31 mouse cellular contexts compared by ENCODE assay signal in the genomic region with DNA sequence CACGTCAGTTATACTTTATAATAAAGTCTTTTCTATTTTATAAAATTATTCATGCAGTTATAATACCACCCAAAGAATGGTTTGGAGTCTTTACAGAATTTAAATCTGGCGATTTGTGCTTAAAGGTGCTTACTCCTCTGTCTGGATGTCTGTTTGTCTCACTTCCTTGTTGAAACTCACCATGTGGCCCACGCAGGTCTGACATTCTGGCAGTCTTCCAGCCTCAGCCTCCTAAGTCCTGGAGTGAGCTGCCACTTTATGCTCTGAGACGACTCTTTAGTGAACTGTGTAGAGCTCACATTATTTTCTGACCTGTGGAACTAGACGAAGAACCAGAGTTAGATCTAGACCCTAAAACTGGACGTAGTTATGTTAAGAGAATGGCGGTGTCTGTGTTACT. TPM values are rescaled to one million over a fixed set of nuclear protein-coding genes. Genes with fewer than 3 reads are reported as not detected.
DNase-seq lines count a peak whose midpoint lies in the region; ATAC-seq and TF ChIP-seq lines count a peak whose summit lies in the region.
"Had no signal": no experiment of that assay in that cellular context is flagged by ENCODE, and none has a peak within 500 bp of the region (broad histone marks: within the 10 kb centered on the region; RNA-seq: fewer than 3 reads in every experiment).

No protein-coding gene starts in this region.

- H3K4me1 ChIP-seq in lung, postnatal 0 days (ENCODE audit: insufficient read depth, low read depth, low read length) = no peaks in the 10 kb centered on the region
- H3K4me1 ChIP-seq in MEL (ENCODE audit: control insufficient read depth in 1 of 2, insufficient read depth in 2 of 2, low read length in 2 of 2) = no peaks in the 10 kb centered on the region
- H3K4me1 ChIP-seq: embryonic facial prominence, embryonic 13.5 days; forebrain, embryonic 15.5 days; heart, embryonic 10.5 days; hindbrain, embryonic 15.5 days; intestine, embryonic 15.5 days; kidney, embryonic 15.5 days; limb, embryonic 15.5 days had no signal

- no peak for TF ChIP-seq RAD21 in MEL (IDR thresholded peaks at IDR 0.05; ENCODE audit: low read depth, low read length)

- H3K27me3 ChIP-seq in lung, postnatal 0 days (replicated peaks; ENCODE audit: insufficient read depth, low read length) = no peaks in the 10 kb centered on the region
- peaks cover 1% of the 10 kb centered on the region in 2 experiments; a peak in 2 of 4 replicates for H3K27me3 ChIP-seq in MEL (ENCODE audit: control insufficient read depth in 1 of 2, insufficient read depth in 2 of 2, low read length in 2 of 2)
- H3K27me3 ChIP-seq: embryonic facial prominence, embryonic 13.5 days; forebrain, embryonic 15.5 days; hindbrain, embryonic 15.5 days; intestine, embryonic 15.5 days; kidney, embryonic 15.5 days; limb, embryonic 15.5 days had no signal

- H3K27ac ChIP-seq in lung, postnatal 0 days (ENCODE audit: low read length) = no peak overlapping the region
- no peak overlapping the region for H3K27ac ChIP-seq in MEL (ENCODE audit: control insufficient read depth, low read depth, low read length)
- H3K27ac ChIP-seq: embryonic facial prominence, embryonic 13.5 days; forebrain, embryonic 15.5 days; heart, embryonic 10.5 days; hindbrain, embryonic 15.5 days; intestine, embryonic 15.5 days; kidney, embryonic 15.5 days; limb, embryonic 15.5 days had no signal

- no peak overlapping the region for H3K9ac ChIP-seq in lung, postnatal 0 days (replicated peaks; ENCODE audit: low read depth)
- H3K9ac ChIP-seq in MEL (ENCODE audit: control insufficient read depth, low read depth, low read length, poor library complexity, severe bottlenecking) = no peak overlapping the region
- H3K9ac ChIP-seq: embryonic facial prominence, embryonic 13.5 days; forebrain, embryonic 15.5 days; hindbrain, embryonic 15.5 days; intestine, embryonic 15.5 days; kidney, embryonic 15.5 days; limb, embryonic 15.5 days had no signal

- no peak overlapping the region for H3K4me3 ChIP-seq in lung, postnatal 0 days (ENCODE audit: low read depth, low read length)
- H3K4me3 ChIP-seq in MEL (ENCODE audit: control insufficient read depth in 1 of 2, insufficient read depth in 1 of 2, low read depth in 2 of 2, low read length in 2 of 2) = no peak overlapping the region
- H3K4me3 ChIP-seq: embryonic facial prominence, embryonic 13.5 days; forebrain, embryonic 15.5 days; heart, embryonic 10.5 days; hindbrain, embryonic 15.5 days; intestine, embryonic 15.5 days; kidney, embryonic 15.5 days; limb, embryonic 15.5 days had no signal

- 41% methylated on average over 7 of the region's 7 CpGs for WGBS in lung, postnatal 0 days

- ATAC-seq in lung, postnatal 0 days = no peak
- ATAC-seq: forebrain, embryonic 15.5 days; intestine, embryonic 15.5 days; midbrain, embryonic 16.5 days; Patski had no signal

- DNase-seq in heart, adult 11 months = peak; percentile 43
- DNase-seq in heart, adult 8-10 months (ENCODE audit: low spot score) = no peak
- DNase-seq in lung, postnatal 0 days (ENCODE audit: low spot score) = peak; percentile 44
- no peak for DNase-seq in lung, postnatal 25 days (ENCODE audit: low spot score)
- DNase-seq in MEL (ENCODE audit: low read depth, low spot score) = peak; percentile 5
- peak; percentile 23 for DNase-seq in lung, postnatal 36 days
- no peak for DNase-seq in adrenal gland, adult 8-10 months
- DNase-seq: adrenal gland, postnatal 10 days; gastrocnemius, postnatal 36 days; layer of hippocampus, postnatal 36 days; right cerebral cortex, postnatal 14 days; spleen, adult 18-20 months; thymus, adult 2 months had no signal

- no peaks in the 10 kb centered on the region for H3K9me3 ChIP-seq in lung, postnatal 0 days (ENCODE audit: low read length)
- no peaks in the 10 kb centered on the region for H3K9me3 ChIP-seq in MEL (replicated peaks; ENCODE audit: insufficient read depth, low read length)
- H3K9me3 ChIP-seq: embryonic facial prominence, embryonic 13.5 days; forebrain, embryonic 15.5 days; heart, embryonic 10.5 days; hindbrain, embryonic 15.5 days; intestine, embryonic 15.5 days; kidney, embryonic 15.5 days; limb, embryonic 15.5 days had no signal

- H3K79me2 ChIP-seq in MEL (ENCODE audit: control insufficient read depth, insufficient read depth, low read length, poor library complexity) = no peaks in the 10 kb centered on the region

- no peak for TF ChIP-seq CTCF in lung, postnatal 0 days (IDR thresholded peaks at IDR 0.05)
- TF ChIP-seq CTCF in MEL (IDR thresholded peaks at IDR 0.05 in 2 of 3, conservative IDR thresholded peaks at IDR 0.05 in 1 of 3; ENCODE audit: control insufficient read depth in 1 of 3, insufficient read depth in 1 of 3, low read depth in 2 of 3, low read length in 3 of 3, poor library complexity in 1 of 3, severe bottlenecking in 1 of 3) = no peak

- TF ChIP-seq EP300 in lung, postnatal 0 days (IDR thresholded peaks at IDR 0.05) = no peak
- TF ChIP-seq EP300 in MEL (IDR thresholded peaks at IDR 0.05; ENCODE audit: low read depth in 1 of 2, low read length in 2 of 2) = no peak

- H3K4me2 ChIP-seq in lung, postnatal 0 days (replicated peaks; ENCODE audit: low read depth, low read length) = no peak overlapping the region
- H3K4me2 ChIP-seq: embryonic facial prominence, embryonic 13.5 days; forebrain, embryonic 15.5 days; hindbrain, embryonic 15.5 days; intestine, embryonic 15.5 days; kidney, embryonic 15.5 days; limb, embryonic 15.5 days had no signal

- no peaks in the 10 kb centered on the region for H3K36me3 ChIP-seq in lung, postnatal 0 days (ENCODE audit: insufficient read depth, low read length)
- H3K36me3 ChIP-seq in MEL (ENCODE audit: control insufficient read depth in 1 of 2, insufficient read depth in 2 of 2, low read length in 2 of 2) = no peaks in the 10 kb centered on the region
- H3K36me3 ChIP-seq: embryonic facial prominence, embryonic 13.5 days; forebrain, embryonic 15.5 days; heart, embryonic 10.5 days; hindbrain, embryonic 15.5 days; intestine, embryonic 15.5 days; kidney, embryonic 15.5 days; limb, embryonic 15.5 days had no signal

- TF ChIP-seq POLR2A in MEL (IDR thresholded peaks at IDR 0.05; ENCODE audit: control insufficient read depth in 1 of 2, insufficient read depth in 1 of 2, low read depth in 1 of 2, low read length in 2 of 2, poor library complexity in 1 of 2) = no peak

TF ChIP-seq in MEL, 35 proteins besides CTCF, POLR2A, EP300 and RAD21:
- no peak for TF ChIP-seq USF1 (IDR thresholded peaks at IDR 0.05; ENCODE audit: low read depth, low read length)
- TF ChIP-seq MYB (IDR thresholded peaks at IDR 0.05; ENCODE audit: low read depth, low read length) = no peak
- no peak for TF ChIP-seq NELFE (IDR thresholded peaks at IDR 0.05; ENCODE audit: low read depth, low read length)
- TF ChIP-seq TCF12 (IDR thresholded peaks at IDR 0.05; ENCODE audit: low read depth, low read length) = no peak
- TF ChIP-seq CHD1 (IDR thresholded peaks at IDR 0.05; ENCODE audit: low read depth, low read length) = no peak
- no peak for TF ChIP-seq MEF2A (IDR thresholded peaks at IDR 0.05; ENCODE audit: extremely low read depth, insufficient replicate concordance, low read depth, low read length, poor library complexity, severe bottlenecking)
- TF ChIP-seq ZKSCAN1 (IDR thresholded peaks at IDR 0.05; ENCODE audit: low read depth, low read length) = no peak
- TF ChIP-seq MAX (IDR thresholded peaks at IDR 0.05; ENCODE audit: low read length) = no peak
- no peak for TF ChIP-seq ZNF384 (IDR thresholded peaks at IDR 0.05; ENCODE audit: low read depth, low read length)
- no peak for TF ChIP-seq SMC3 (IDR thresholded peaks at IDR 0.05; ENCODE audit: low read depth, low read length)

RNA-seq across cellular contexts. Expression of gene Taar3, which starts 1.3 kb away (rescaled TPM):
- total RNA-seq in heart, adult 8-10 months (2022) = not detected
- not detected in 2 replicates for polyA plus RNA-seq in lung, postnatal 0 days (2015; fragmentation: Nextera tagmentation; extraction: Ambion mirVana)
- total RNA-seq in MEL (2012; rRNA removed) = not detected in 2 replicates
- polyA plus RNA-seq in MEL (2012; ENCODE audit: insufficient read depth in 1 of 2, insufficient read length in 2 of 2, low read depth in 1 of 2, low replicate concordance in 2 of 2, missing spikeins in 1 of 2) = not detected
- not detected for total RNA-seq in adrenal gland, adult 8-10 months (2022)
- total RNA-seq: adrenal gland, postnatal 10 days; gastrocnemius, postnatal 36 days; heart, postnatal 25 days; layer of hippocampus, adult 18-20 months; layer of hippocampus, postnatal 36 days; left cerebral cortex, postnatal 14 days; megakaryocyte, adult 5-6 weeks; neutrophil, adult 5-6 weeks had no signal
- polyA plus RNA-seq: cerebellum, adult 2 months; embryonic facial prominence, embryonic 13.5 days; forebrain, embryonic 15.5 days; heart, embryonic 10.5 days; hindbrain, embryonic 15.5 days; intestine, embryonic 15.5 days; kidney, embryonic 15.5 days; limb, embryonic 15.5 days; liver, embryonic 16.5 days; midbrain, embryonic 16.5 days; Patski; stomach, embryonic 14.5 days; thymus, adult 2 months; urinary bladder, adult 2 months had no signal

RNA-seq across cellular contexts. Expression of gene Taar2, which starts 9.7 kb away (rescaled TPM):
- not detected for total RNA-seq in heart, adult 8-10 months (2022)
- polyA plus RNA-seq in lung, postnatal 0 days (2015; fragmentation: Nextera tagmentation; extraction: Ambion mirVana) = 0.16 TPM in 1 of 2 replicates, not detected in the other
- not detected in 2 replicates for total RNA-seq in MEL (2012; rRNA removed)
- not detected for polyA plus RNA-seq in MEL (2012; ENCODE audit: insufficient read depth in 1 of 2, insufficient read length in 2 of 2, low read depth in 1 of 2, low replicate concordance in 2 of 2, missing spikeins in 1 of 2)
- total RNA-seq in adrenal gland, adult 8-10 months (2022) = not detected
- total RNA-seq: adrenal gland, postnatal 10 days; gastrocnemius, postnatal 36 days; heart, postnatal 25 days; layer of hippocampus, adult 18-20 months; layer of hippocampus, postnatal 36 days; left cerebral cortex, postnatal 14 days; megakaryocyte, adult 5-6 weeks; neutrophil, adult 5-6 weeks had no signal
- polyA plus RNA-seq: cerebellum, adult 2 months; forebrain, embryonic 15.5 days; heart, embryonic 10.5 days; hindbrain, embryonic 15.5 days; kidney, embryonic 15.5 days; limb, embryonic 15.5 days; liver, embryonic 16.5 days; midbrain, embryonic 16.5 days; Patski; stomach, embryonic 14.5 days; thymus, adult 2 months; urinary bladder, adult 2 months had no signal

RNA-seq across cellular contexts. Expression of gene Taar4, which starts 12.3 kb away (rescaled TPM):
- not detected for total RNA-seq in heart, adult 8-10 months (2022)
- polyA plus RNA-seq in lung, postnatal 0 days (2015; fragmentation: Nextera tagmentation; extraction: Ambion mirVana) = not detected in 2 replicates
- not detected in 2 replicates for total RNA-seq in MEL (2012; rRNA removed)
- polyA plus RNA-seq in MEL (2012; ENCODE audit: insufficient read depth in 1 of 2, insufficient read length in 2 of 2, low read depth in 1 of 2, low replicate concordance in 2 of 2, missing spikeins in 1 of 2) = not detected
- not detected for total RNA-seq in adrenal gland, adult 8-10 months (2022)
- total RNA-seq: adrenal gland, postnatal 10 days; gastrocnemius, postnatal 36 days; heart, postnatal 25 days; layer of hippocampus, adult 18-20 months; layer of hippocampus, postnatal 36 days; left cerebral cortex, postnatal 14 days; megakaryocyte, adult 5-6 weeks; neutrophil, adult 5-6 weeks had no signal
- polyA plus RNA-seq: cerebellum, adult 2 months; embryonic facial prominence, embryonic 13.5 days; forebrain, embryonic 15.5 days; heart, embryonic 10.5 days; hindbrain, embryonic 15.5 days; intestine, embryonic 15.5 days; kidney, embryonic 15.5 days; limb, embryonic 15.5 days; liver, embryonic 16.5 days; midbrain, embryonic 16.5 days; Patski; stomach, embryonic 14.5 days; urinary bladder, adult 2 months had no signal

RNA-seq across cellular contexts. Expression of gene Taar5, which starts 22.5 kb away (rescaled TPM):
- total RNA-seq in heart, adult 8-10 months (2022) = not detected
- polyA plus RNA-seq in lung, postnatal 0 days (2015; fragmentation: Nextera tagmentation; extraction: Ambion mirVana) = not detected in 2 replicates
- not detected in 2 replicates for total RNA-seq in MEL (2012; rRNA removed)
- not detected for polyA plus RNA-seq in MEL (2012; ENCODE audit: insufficient read depth in 1 of 2, insufficient read length in 2 of 2, low read depth in 1 of 2, low replicate concordance in 2 of 2, missing spikeins in 1 of 2)
- total RNA-seq in adrenal gland, adult 8-10 months (2022) = not detected
- total RNA-seq: adrenal gland, postnatal 10 days; gastrocnemius, postnatal 36 days; heart, postnatal 25 days; layer of hippocampus, adult 18-20 months; layer of hippocampus, postnatal 36 days; left cerebral cortex, postnatal 14 days; megakaryocyte, adult 5-6 weeks; neutrophil, adult 5-6 weeks had no signal
- polyA plus RNA-seq: cerebellum, adult 2 months; embryonic facial prominence, embryonic 13.5 days; forebrain, embryonic 15.5 days; heart, embryonic 10.5 days; hindbrain, embryonic 15.5 days; intestine, embryonic 15.5 days; limb, embryonic 15.5 days; liver, embryonic 16.5 days; midbrain, embryonic 16.5 days; Patski; stomach, embryonic 14.5 days; thymus, adult 2 months; urinary bladder, adult 2 months had no signal

RNA-seq across cellular contexts. Expression of gene Taar1, which starts 27.9 kb away (rescaled TPM):
- not detected for total RNA-seq in heart, adult 8-10 months (2022)
- polyA plus RNA-seq in lung, postnatal 0 days (2015; fragmentation: Nextera tagmentation; extraction: Ambion mirVana) = not detected in 2 replicates
- total RNA-seq in MEL (2012; rRNA removed) = not detected in 2 replicates
- not detected for polyA plus RNA-seq in MEL (2012; ENCODE audit: insufficient read depth in 1 of 2, insufficient read length in 2 of 2, low read depth in 1 of 2, low replicate concordance in 2 of 2, missing spikeins in 1 of 2)
- not detected for total RNA-seq in adrenal gland, adult 8-10 months (2022)
- total RNA-seq: adrenal gland, postnatal 10 days; gastrocnemius, postnatal 36 days; heart, postnatal 25 days; layer of hippocampus, adult 18-20 months; layer of hippocampus, postnatal 36 days; left cerebral cortex, postnatal 14 days; megakaryocyte, adult 5-6 weeks; neutrophil, adult 5-6 weeks had no signal
- polyA plus RNA-seq: cerebellum, adult 2 months; embryonic facial prominence, embryonic 13.5 days; forebrain, embryonic 15.5 days; heart, embryonic 10.5 days; hindbrain, embryonic 15.5 days; intestine, embryonic 15.5 days; kidney, embryonic 15.5 days; limb, embryonic 15.5 days; liver, embryonic 16.5 days; midbrain, embryonic 16.5 days; Patski; stomach, embryonic 14.5 days; thymus, adult 2 months; urinary bladder, adult 2 months had no signal

Comparison
In these comparisons a context has a peak if more than half of its experiments do, and no peak if none do; other contexts are left out.
1. DNase-seq: peak in heart, adult 11 months (single experiment), lung, postnatal 0 days (single experiment), MEL (single experiment) and lung, postnatal 36 days (single experiment); none in heart, adult 8-10 months (single experiment), lung, postnatal 25 days (single experiment) and adrenal gland, adult 8-10 months (single experiment).